Mouse (Mus musculus): ENCODE measurements around the gene Nectin4. TPM values are rescaled to one million over a fixed set of nuclear protein-coding genes. Genes with fewer than 3 reads are reported as not detected.

The Nectin4 gene
- polyA plus RNA-seq (2014; fragmentation: Illumina TruSeq; extraction: RNeasy Lipid Tissue Mini Kit (QIAGEN cat#74804); ENCODE audit: low read depth, low replicate concordance) = 27.6 TPM

DNA sequence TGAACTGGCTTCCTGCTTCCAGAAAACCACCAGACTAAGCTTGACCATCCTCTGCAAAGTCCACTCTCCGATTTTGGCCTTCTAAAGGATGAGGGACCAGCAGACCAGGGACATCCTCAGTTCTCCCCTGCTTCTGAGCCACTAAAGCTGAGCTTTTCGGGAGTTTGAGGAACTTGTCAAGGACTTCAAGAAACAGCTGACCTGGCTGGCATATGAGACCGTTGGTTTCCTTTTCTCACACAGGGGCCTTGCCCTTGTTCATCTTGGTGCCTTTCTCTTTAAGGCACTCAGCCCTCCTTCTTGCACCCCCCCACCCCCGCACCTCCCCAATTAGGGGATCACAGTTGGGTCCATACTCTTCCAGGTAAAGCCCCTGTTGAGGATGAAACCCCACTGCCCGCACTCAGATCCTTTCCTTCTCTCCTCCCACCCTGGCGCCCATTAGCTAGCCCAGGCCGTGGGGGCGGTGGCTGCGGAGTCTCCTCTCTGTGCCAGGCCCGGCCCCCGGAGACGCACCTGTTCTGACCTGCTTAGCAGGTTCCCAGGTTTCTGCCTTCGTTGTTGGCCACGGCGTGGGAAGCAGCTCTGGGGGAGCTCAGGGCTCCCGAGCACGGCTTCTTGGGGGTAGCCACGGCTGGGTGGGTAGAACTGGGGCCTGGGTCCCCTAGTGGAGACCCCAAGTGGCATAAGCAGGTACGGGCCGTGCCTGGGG, at the start of gene Nectin4:
Gene Nectin4 (plus strand): TSS at position 255 of the 712 bp plus-strand sequence.

DNA sequence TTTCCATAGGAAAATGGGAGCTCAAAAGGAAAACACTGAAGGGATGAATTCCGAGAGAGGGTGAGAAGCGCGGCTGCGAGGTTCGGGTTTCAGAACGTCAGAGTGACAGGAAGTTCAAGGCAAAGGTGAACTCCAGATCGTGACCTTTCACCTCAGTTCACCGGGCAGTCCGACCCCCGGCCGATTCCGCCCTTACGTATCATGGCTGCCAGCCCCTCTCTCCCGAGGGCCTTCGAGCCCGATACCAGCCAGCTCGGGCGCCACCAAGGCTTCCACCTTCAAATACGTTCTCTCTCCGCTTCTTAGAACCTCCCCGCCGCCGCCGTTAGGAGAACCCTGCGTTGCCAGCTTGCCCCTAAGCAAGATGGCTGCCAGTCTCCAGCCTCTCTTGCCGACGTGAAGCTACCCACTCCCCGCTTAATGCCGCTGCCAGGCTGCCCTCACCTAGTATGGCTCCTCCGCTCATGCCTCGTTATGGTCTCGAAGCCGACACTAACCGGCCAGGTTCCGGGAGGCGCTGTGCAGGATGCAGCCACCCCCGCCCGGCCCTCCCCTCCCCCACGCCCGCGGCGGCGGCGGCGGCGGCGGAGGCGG, 41.0 kb upstream of the Nectin4 start, which contains the start of gene Dedd:
Gene Dedd (plus strand): TSS at position 307 of the 594 bp plus-strand sequence.

DNA sequence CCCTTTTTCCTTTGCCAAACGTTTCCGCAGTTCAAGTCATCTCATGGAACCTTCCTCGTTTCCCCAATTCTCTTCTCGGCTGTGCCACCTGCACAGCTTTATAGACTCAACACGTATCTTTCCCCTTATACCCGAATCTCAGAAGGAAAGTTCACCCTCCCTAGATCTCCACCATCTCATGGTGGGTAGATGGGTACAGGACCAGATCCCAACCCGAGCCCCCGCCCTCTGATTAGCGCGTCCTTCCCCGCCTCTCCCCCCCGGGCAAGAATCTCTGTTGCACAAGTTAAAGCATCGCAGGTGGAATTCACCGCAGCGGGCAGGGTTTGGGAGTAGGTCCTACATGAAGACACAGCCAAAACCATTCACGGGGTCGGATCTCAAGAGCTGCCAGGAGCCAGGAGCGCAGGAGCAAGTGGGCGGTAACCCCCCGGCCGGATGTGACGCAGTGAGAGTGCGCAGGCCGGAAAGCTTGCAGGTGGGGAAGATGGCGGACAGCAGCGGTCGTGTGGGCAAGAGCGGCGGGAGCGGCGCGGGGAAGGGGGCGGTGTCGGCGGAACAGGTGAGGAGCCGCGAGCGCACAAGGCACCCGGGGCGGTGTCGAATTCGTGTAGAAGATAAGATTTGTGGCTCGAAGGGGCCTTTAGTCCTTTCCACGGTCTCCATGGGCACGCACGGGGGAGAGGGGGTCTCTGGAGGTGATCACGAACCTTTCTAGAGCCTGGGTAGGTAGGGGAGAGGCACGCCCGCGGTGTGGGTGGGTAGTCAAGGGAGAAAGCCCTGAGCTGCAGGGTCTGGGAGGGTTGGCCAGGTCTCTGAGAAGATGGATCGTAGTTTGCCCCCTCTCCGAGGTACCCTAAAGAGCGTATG, 24.4 kb upstream of the Nectin4 start, which contains the start of the genes Nit1 and Pfdn2:
Gene Nit1 (minus strand): TSS at position 422 of the 870 bp plus-strand sequence.
Gene Pfdn2 (plus strand): TSS at position 446 of the 870 bp plus-strand sequence.

DNA sequence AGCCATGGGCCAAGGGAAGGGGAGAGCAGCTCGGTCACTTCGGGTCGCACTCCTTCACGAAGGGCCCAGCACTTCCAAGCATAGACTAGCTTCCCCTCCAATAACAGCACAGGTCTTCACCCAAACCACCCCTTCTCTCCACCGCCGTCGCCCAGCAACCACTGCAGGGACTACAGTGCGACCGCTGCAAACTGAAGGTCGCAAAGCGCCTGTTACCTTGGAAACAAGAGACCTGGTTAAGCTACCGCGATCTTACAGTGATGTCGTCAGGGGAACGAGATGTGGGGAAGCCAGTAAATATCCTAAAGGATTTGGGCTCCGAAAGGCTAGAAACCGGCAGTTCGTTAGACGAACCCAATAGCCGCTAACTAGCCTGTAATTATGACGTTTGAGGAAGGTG, 9.2 kb upstream of the Nectin4 start, which contains the start of gene Klhdc9:
Gene Klhdc9 (minus strand): TSS at position 143 of the 400 bp plus-strand sequence.

DNA sequence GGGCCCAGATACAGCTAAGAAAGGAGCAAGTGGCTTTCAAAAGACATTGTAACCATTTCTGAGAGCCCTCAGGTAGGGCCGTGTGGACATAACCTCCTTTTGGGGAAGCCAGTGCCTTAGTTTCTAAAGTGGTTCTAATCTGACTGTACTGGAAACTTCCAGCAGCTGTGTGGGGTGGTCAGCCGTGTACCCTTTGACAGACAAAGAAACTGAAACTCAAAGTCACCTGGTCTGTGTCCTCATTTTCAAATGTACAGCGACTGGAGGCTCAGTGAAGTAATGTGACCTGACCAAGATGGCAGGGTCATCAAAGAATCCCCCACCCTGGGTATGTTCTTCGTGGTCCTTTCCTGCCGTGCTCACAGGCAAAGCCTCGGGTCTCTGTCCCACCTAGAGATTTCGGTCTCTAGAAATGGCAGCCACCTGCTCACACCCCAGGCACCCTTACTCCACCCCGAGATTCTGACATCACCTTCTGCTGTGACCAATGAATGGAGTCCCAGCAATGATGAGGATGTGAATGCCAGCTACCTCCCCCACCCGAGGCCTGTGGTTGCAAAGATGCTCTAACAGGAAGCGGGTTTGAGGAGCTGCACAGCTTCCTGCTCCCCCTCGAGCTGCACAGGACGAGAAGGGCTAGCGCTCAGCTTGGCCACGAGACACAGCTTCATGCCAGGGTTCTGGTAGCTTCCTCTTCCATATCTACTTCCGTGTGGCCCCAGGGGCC, 18.6 kb downstream of the Nectin4 start, which contains the start of gene Arhgap30:
Gene Arhgap30 (plus strand): TSS at position 579 of the 727 bp plus-strand sequence.

DNA sequence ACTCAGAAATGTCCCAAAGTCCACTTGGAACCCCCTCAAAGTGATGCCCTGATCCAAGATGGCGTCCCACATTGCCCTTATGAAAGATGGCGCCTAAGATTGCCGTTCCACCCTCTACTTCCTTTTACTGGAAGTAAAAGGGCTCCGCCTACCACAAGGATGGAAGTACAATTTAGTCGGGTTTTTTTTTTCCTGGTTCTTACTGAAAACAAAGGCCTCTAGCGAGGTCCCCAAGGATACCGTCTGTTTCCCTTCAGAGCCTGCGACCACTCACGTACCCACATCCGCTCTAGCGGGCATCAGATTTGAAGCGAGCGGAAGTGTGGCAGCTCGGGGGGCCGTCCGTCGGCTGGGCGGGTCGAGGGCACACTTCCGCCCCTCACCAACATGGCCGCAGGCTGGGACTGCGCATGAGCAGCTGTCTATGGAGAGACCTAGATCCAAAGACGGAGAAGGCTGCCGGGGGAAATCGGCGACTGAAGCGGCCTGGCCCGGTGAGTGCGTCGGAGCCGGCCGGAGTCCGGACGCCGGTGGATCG, 41.1 kb downstream of the Nectin4 start, which contains the start of gene Usf1:
Gene Usf1 (plus strand): TSS at position 367 of the 538 bp plus-strand sequence.

DNA sequence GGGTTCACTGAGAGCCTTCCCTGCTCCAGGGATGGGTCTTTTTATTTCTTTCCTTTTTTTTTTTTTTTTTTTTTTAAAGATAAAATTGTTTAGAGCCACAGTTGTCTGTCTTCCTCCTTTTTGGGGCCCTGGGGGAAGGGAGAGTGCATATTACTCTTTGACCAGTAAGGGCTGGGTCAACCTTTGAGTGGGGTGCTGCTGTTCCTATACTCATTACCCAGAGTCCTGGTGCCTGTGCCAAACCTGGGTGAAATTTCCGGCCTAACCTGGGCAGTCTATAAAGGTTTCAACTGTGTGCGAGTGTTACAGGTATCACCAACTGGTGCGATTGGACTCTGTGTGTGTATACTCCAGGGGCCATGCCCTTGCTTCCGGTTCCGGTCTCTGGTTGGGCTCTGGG, 48.8 kb downstream of the Nectin4 start, which contains the start of gene Tstd1:
Gene Tstd1 (plus strand): TSS at position 213 of the 400 bp plus-strand sequence.

DNA sequence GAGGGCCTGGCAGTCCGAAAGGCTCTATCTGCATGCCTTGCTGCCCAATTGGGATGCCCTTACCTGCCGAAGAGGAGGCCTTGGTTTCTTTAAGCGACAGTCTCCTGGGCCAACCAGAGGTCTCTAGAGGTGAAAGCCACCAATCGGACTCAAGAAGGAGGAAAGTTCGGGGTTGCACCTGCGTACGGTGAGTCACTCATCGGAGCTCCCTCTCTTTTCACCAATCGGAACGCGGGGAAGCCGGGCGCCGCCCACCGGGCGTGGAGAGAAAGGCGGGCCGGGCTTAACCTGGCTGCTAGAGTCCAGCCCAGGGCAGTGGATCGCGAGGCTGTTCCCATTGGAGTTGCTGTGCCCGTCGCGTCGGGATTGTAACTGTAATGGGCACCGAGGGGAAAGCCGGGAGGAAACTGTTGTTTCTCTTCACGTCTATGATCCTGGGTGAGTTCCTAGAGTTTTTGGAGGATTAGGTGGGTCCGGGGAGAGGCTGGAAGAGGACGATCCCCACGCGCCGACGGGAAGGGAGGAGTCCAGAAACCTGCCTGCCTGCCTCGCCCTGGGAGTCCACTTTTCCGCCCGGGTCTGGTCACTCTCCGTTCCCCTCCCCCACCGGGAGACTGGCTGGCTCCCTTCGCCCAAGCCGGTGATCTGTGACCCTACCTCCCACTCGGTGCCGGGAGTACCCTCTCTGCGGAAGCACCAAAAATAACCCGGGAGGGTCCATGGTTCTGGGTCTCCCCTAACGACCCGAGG, 67.5 kb downstream of the Nectin4 start, which contains the start of gene F11r:
Gene F11r (plus strand): TSS at position 272 of the 750 bp plus-strand sequence.

Other genes with a start within 250 kb of the Nectin4 start
- gene Sdhc, start 219.5 kb upstream of the Nectin4 start, polyA plus RNA-seq (2014; fragmentation: Illumina TruSeq; extraction: RNeasy Lipid Tissue Mini Kit (QIAGEN cat#74804); ENCODE audit: low read depth, low replicate concordance) = 135 TPM
- 1.9 TPM for gene Mpz, start 219.4 kb upstream of the Nectin4 start, polyA plus RNA-seq (2014; fragmentation: Illumina TruSeq; extraction: RNeasy Lipid Tissue Mini Kit (QIAGEN cat#74804); ENCODE audit: low read depth, low replicate concordance)
- gene Pcp4l1, start 173.8 kb upstream of the Nectin4 start, polyA plus RNA-seq (2014; fragmentation: Illumina TruSeq; extraction: RNeasy Lipid Tissue Mini Kit (QIAGEN cat#74804); ENCODE audit: low read depth, low replicate concordance) = 16.3 TPM
- not detected for gene Nr1i3, start 156.1 kb upstream of the Nectin4 start, polyA plus RNA-seq (2014; fragmentation: Illumina TruSeq; extraction: RNeasy Lipid Tissue Mini Kit (QIAGEN cat#74804); ENCODE audit: low read depth, low replicate concordance)
- 23.7 TPM for gene Tomm40l, start 147.6 kb upstream of the Nectin4 start, polyA plus RNA-seq (2014; fragmentation: Illumina TruSeq; extraction: RNeasy Lipid Tissue Mini Kit (QIAGEN cat#74804); ENCODE audit: low read depth, low replicate concordance)
- gene Apoa2, start 145.0 kb upstream of the Nectin4 start, polyA plus RNA-seq (2014; fragmentation: Illumina TruSeq; extraction: RNeasy Lipid Tissue Mini Kit (QIAGEN cat#74804); ENCODE audit: low read depth, low replicate concordance) = 1.1 TPM
- 58.9 TPM for gene Fcer1g, start 135.7 kb upstream of the Nectin4 start, polyA plus RNA-seq (2014; fragmentation: Illumina TruSeq; extraction: RNeasy Lipid Tissue Mini Kit (QIAGEN cat#74804); ENCODE audit: low read depth, low replicate concordance)
- gene Adamts4, start 119.7 kb upstream of the Nectin4 start, polyA plus RNA-seq (2014; fragmentation: Illumina TruSeq; extraction: RNeasy Lipid Tissue Mini Kit (QIAGEN cat#74804); ENCODE audit: low read depth, low replicate concordance) = 1.8 TPM
- gene Ndufs2, start 118.7 kb upstream of the Nectin4 start, polyA plus RNA-seq (2014; fragmentation: Illumina TruSeq; extraction: RNeasy Lipid Tissue Mini Kit (QIAGEN cat#74804); ENCODE audit: low read depth, low replicate concordance) = 176 TPM
- gene B4galt3, start 99.8 kb upstream of the Nectin4 start, polyA plus RNA-seq (2014; fragmentation: Illumina TruSeq; extraction: RNeasy Lipid Tissue Mini Kit (QIAGEN cat#74804); ENCODE audit: low read depth, low replicate concordance) = 40.5 TPM
- 43.4 TPM for gene Ppox, start 88.9 kb upstream of the Nectin4 start, polyA plus RNA-seq (2014; fragmentation: Illumina TruSeq; extraction: RNeasy Lipid Tissue Mini Kit (QIAGEN cat#74804); ENCODE audit: low read depth, low replicate concordance)
- gene Usp21, start 82.1 kb upstream of the Nectin4 start, polyA plus RNA-seq (2014; fragmentation: Illumina TruSeq; extraction: RNeasy Lipid Tissue Mini Kit (QIAGEN cat#74804); ENCODE audit: low read depth, low replicate concordance) = 28.1 TPM
- 139 TPM for gene Ufc1, start 75.1 kb upstream of the Nectin4 start, polyA plus RNA-seq (2014; fragmentation: Illumina TruSeq; extraction: RNeasy Lipid Tissue Mini Kit (QIAGEN cat#74804); ENCODE audit: low read depth, low replicate concordance)
- gene Dedd, start 41.0 kb upstream of the Nectin4 start, polyA plus RNA-seq (2014; fragmentation: Illumina TruSeq; extraction: RNeasy Lipid Tissue Mini Kit (QIAGEN cat#74804); ENCODE audit: low read depth, low replicate concordance) = 39.7 TPM
- 95.7 TPM for gene Nit1, start 24.5 kb upstream of the Nectin4 start, polyA plus RNA-seq (2014; fragmentation: Illumina TruSeq; extraction: RNeasy Lipid Tissue Mini Kit (QIAGEN cat#74804); ENCODE audit: low read depth, low replicate concordance)
- gene Pfdn2, start 24.4 kb upstream of the Nectin4 start, polyA plus RNA-seq (2014; fragmentation: Illumina TruSeq; extraction: RNeasy Lipid Tissue Mini Kit (QIAGEN cat#74804); ENCODE audit: low read depth, low replicate concordance) = 72.2 TPM
- 5.5 TPM for gene Klhdc9, start 9.3 kb upstream of the Nectin4 start, polyA plus RNA-seq (2014; fragmentation: Illumina TruSeq; extraction: RNeasy Lipid Tissue Mini Kit (QIAGEN cat#74804); ENCODE audit: low read depth, low replicate concordance)
- 6.5 TPM for gene Arhgap30, start 18.9 kb downstream of the Nectin4 start, polyA plus RNA-seq (2014; fragmentation: Illumina TruSeq; extraction: RNeasy Lipid Tissue Mini Kit (QIAGEN cat#74804); ENCODE audit: low read depth, low replicate concordance)
- gene Usf1, start 41.2 kb downstream of the Nectin4 start, polyA plus RNA-seq (2014; fragmentation: Illumina TruSeq; extraction: RNeasy Lipid Tissue Mini Kit (QIAGEN cat#74804); ENCODE audit: low read depth, low replicate concordance) = 59.3 TPM
- gene Tstd1, start 48.8 kb downstream of the Nectin4 start, polyA plus RNA-seq (2014; fragmentation: Illumina TruSeq; extraction: RNeasy Lipid Tissue Mini Kit (QIAGEN cat#74804); ENCODE audit: low read depth, low replicate concordance) = 9.5 TPM
- gene F11r, start 67.4 kb downstream of the Nectin4 start, polyA plus RNA-seq (2014; fragmentation: Illumina TruSeq; extraction: RNeasy Lipid Tissue Mini Kit (QIAGEN cat#74804); ENCODE audit: low read depth, low replicate concordance) = 71.7 TPM
- gene Alyref2, start 133.4 kb downstream of the Nectin4 start, polyA plus RNA-seq (2014; fragmentation: Illumina TruSeq; extraction: RNeasy Lipid Tissue Mini Kit (QIAGEN cat#74804); ENCODE audit: low read depth, low replicate concordance) = 4.8 TPM
- gene Itln1, start 165.2 kb downstream of the Nectin4 start, polyA plus RNA-seq (2014; fragmentation: Illumina TruSeq; extraction: RNeasy Lipid Tissue Mini Kit (QIAGEN cat#74804); ENCODE audit: low read depth, low replicate concordance) = not detected
- gene Cd244a, start 189.1 kb downstream of the Nectin4 start, polyA plus RNA-seq (2014; fragmentation: Illumina TruSeq; extraction: RNeasy Lipid Tissue Mini Kit (QIAGEN cat#74804); ENCODE audit: low read depth, low replicate concordance) = 1.0 TPM
- 2.0 TPM for gene Ly9, start 237.3 kb downstream of the Nectin4 start, polyA plus RNA-seq (2014; fragmentation: Illumina TruSeq; extraction: RNeasy Lipid Tissue Mini Kit (QIAGEN cat#74804); ENCODE audit: low read depth, low replicate concordance)